Mouse (Mus musculus) heart, postnatal 0 days (tissue): Measurements from ENCODE around the gene Tpd52l1.

Source experiments
- CTCF ChIP-seq: IDR thresholded peaks from 2 replicates; pipeline ENCODE4 v1.5.1; 2016; ENCODE audit warnings: antibody characterized with exemption, control low read depth, low read depth
- EP300 ChIP-seq: IDR thresholded peaks from 2 replicates; pipeline ENCODE4 v1.6.1; 2016; ENCODE audit warnings: antibody characterized with exemption, low read depth

- TF ChIP-seq CTCF (no peak), EP300 (no peak)
Observed at GRCm38 (mm10) chr10:31456806-31457205, 11.0 kb upstream of the Tpd52l1 start.
